Mouse (Mus musculus) kidney, adult 2 months (tissue): ENCODE measurements around the gene Wdr76. TPM values are rescaled to one million over a fixed set of nuclear protein-coding genes. Genes with fewer than 3 reads are reported as not detected.
A peak's percentile ranks its signal among the peaks of the same experiment; 100 is the strongest.
"Not testable (repeated sequence)": the region's sequence is repeated elsewhere in the genome, so short reads cannot be mapped to it uniquely, and the experiment has no call there.

Experiments
- DNase-seq: peaks from one replicate; pipeline ENCODE4 v3.0.0; 2021
- H3K27ac ChIP-seq: fragments of 200-500 bp; 2 replicates; pipeline ENCODE4 v1.5.1; 2012; ENCODE audit warnings: low read depth, low read length, control low read depth, inconsistent platforms; ENCODE audit not compliant: insufficient read depth
- H3K27me3 ChIP-seq: fragments of 200-500 bp; replicated peaks from 2 replicates; pipeline ENCODE4 v1.6.1; 2012; ENCODE audit warnings: mild to moderate bottlenecking, moderate library complexity, low read length, inconsistent platforms; ENCODE audit not compliant: control insufficient read depth, insufficient read depth
- H3K36me3 ChIP-seq: fragments of 200-500 bp; 2 replicates; pipeline ENCODE4 v1.6.1; 2012; ENCODE audit warnings: mild to moderate bottlenecking, moderate library complexity, low read length, inconsistent platforms; ENCODE audit not compliant: control insufficient read depth, insufficient read depth
- H3K4me1 ChIP-seq: fragments of 200-500 bp; 2 replicates; pipeline ENCODE4 v1.6.1; 2011; ENCODE audit warnings: low read length; ENCODE audit not compliant: control insufficient read depth, insufficient read depth
- H3K4me3 ChIP-seq: fragments of 200-500 bp; 2 replicates; pipeline ENCODE4 v1.5.1; 2011; ENCODE audit warnings: mild to moderate bottlenecking, low read depth, low read length, control low read depth; ENCODE audit not compliant: insufficient read depth
- CTCF ChIP-seq: fragments of 200-500 bp; conservative IDR thresholded peaks from 2 replicates; pipeline ENCODE4 v1.5.1; 2011; ENCODE audit warnings: low read depth, mild to moderate bottlenecking, control low read depth, low read length, moderate library complexity, mixed read lengths; ENCODE audit not compliant: insufficient read depth, insufficient read length
- POLR2A ChIP-seq: fragments of 200-500 bp; IDR thresholded peaks from one replicate; pipeline ENCODE4 v1.6.1; 2011; ENCODE audit warnings: low read depth, low read length, control low read depth
- WGBS: fragments of 180-500 bp; shearing (Covaris S2); methylation state at CpG from one replicate; pipeline ENCODE4 v1.1.7; 2018; 5-methylcytosine and 5-hydroxymethylcytosine counted together
- polyA plus RNA-seq: library from polyadenylated mRNA; depleted of rRNA; stranded (reverse); fragments of >200 nt; gene quantifications from 2 replicates; pipeline ENCODE4 v1.2.3, GENCODE M21; 2012

Gene Wdr76
- polyA plus RNA-seq, 1 experiment: 2.0 TPM

DNA sequence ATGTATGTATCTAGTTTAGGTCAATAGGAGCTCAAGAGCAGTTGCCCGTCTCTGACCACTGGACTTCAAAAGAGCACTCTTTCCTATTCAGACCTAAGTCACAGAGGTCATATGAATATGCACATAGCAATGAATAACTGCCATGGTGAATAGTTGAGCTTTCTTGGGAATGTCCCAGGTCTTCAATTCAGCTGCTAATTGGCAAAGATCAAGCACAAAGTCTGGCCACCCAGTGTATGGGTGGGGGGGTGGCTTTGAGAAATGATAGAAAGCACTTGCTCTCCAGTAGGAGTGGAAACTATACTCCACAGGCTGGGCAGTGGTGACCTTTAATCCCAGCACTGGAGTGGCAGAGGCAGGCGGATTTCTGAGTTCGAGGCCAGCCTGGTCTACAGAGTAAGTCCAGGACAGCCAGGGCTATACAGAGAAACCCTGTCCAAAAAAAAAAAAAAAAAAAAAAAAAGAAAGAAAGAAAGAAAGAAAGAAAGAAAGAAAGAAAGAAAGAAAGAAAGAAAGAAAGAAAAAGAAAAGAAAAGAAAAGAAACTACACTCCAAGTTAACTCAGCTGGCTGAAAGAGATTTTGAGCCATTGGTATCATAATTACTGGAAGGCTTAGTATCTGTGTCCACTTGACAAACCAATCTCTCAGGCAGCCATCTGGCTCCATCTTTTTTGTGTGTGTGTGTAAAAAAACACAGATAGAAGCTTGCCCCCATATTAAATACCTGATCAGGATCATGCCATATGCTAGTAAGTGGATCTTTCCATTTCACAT, 28.8 kb upstream of the Wdr76 start:
- WGBS: 96% methylated on average over 3 of the region's 3 CpGs
- DNase-seq: no peak
- Histone ChIP-seq H3K27me3 (no peaks in the 10 kb centered on the region), H3K4me3 (no peak overlapping the region), H3K27ac (no peak overlapping the region), H3K36me3 (no peaks in the 10 kb centered on the region), H3K4me1 (no peaks in the 10 kb centered on the region)
- TF ChIP-seq CTCF (no peak), POLR2A (no peak)

GRCm38 (mm10) chr2:121480498-121480897, 26.0 kb upstream of the Wdr76 start:
- Histone ChIP-seq H3K27ac (no peak overlapping the region), H3K27me3 (no peaks in the 10 kb centered on the region), H3K4me3 (no peak overlapping the region), H3K4me1 (no peaks in the 10 kb centered on the region), H3K36me3 (no peaks in the 10 kb centered on the region)
- 44% methylated on average over 3 of the region's 3 CpGs for WGBS
- no peak for TF ChIP-seq POLR2A
- TF ChIP-seq CTCF: peak; percentile 78
- DNase-seq: peak; percentile 42

DNA sequence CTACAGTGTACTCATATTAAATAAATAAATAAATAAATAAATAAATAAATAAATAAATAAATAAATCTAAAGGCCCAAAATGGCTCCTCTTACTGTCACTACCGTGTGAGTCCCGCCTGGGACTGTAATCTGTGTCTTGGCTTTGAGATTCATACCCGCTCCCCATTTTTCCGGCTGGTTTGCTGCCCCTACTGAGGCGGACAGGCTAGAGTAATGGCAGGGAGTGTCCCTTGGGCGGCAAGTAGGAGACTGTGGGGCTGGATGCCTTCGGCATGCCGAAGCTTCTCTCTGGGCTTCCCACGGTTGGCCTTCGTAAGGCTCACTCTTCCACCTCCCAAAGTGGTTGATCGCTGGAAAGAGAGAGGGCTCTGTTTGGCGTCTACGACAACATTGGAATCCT, 25.6 kb upstream of the Wdr76 start:
- not testable (repeated sequence) for H3K4me3 ChIP-seq, H3K36me3 ChIP-seq, H3K4me1 ChIP-seq, H3K27me3 ChIP-seq, DNase-seq, H3K27ac ChIP-seq
- WGBS: 82% methylated on average over 13 of the region's 13 CpGs

- Histone ChIP-seq H3K4me3 (no peak overlapping the region), H3K4me1 (no peaks in the 10 kb centered on the region), H3K27ac (no peak overlapping the region), H3K27me3 (no peaks in the 10 kb centered on the region), H3K36me3 (no peaks in the 10 kb centered on the region)
- DNase-seq: no peak
- TF ChIP-seq POLR2A: no peak
- TF ChIP-seq CTCF: no peak
- 48% methylated on average over 8 of the region's 8 CpGs for WGBS
These were observed 22.9 kb upstream of the Wdr76 start for GRCm38 (mm10) chr2:121483576-121483975.

- not testable (repeated sequence) for H3K4me3 ChIP-seq, H3K4me1 ChIP-seq, H3K27me3 ChIP-seq, H3K27ac ChIP-seq, H3K36me3 ChIP-seq, DNase-seq
- WGBS: 96% methylated on average over 2 of the region's 2 CpGs
These were observed 22.1 kb upstream of the Wdr76 start for GRCm38 (mm10) chr2:121484403-121484802.

DNA sequence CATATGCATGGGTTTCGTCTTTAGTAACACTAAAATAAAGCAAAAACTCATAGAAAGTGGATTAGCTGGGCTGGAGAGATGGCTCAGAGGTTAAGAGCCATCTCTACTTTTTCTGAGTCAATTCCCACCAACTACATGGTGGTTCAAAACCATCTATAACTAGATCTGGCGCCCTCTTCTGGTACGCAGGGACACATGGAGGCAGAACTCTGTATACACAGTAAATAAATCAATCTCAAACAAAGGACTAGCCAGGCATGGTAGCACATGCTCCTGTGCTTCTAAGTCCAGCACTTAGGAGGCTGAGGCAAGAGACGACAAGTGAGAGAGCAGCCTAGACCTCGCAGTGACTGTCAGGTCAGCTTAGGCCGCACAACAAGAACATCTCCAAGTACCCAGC, 5.0 kb upstream of the Wdr76 start:
- H3K4me3 ChIP-seq, H3K4me1 ChIP-seq, H3K27ac ChIP-seq, H3K36me3 ChIP-seq, H3K27me3 ChIP-seq, DNase-seq: not testable (repeated sequence)
- WGBS: 88% methylated on average over 3 of the region's 6 CpGs

DNA sequence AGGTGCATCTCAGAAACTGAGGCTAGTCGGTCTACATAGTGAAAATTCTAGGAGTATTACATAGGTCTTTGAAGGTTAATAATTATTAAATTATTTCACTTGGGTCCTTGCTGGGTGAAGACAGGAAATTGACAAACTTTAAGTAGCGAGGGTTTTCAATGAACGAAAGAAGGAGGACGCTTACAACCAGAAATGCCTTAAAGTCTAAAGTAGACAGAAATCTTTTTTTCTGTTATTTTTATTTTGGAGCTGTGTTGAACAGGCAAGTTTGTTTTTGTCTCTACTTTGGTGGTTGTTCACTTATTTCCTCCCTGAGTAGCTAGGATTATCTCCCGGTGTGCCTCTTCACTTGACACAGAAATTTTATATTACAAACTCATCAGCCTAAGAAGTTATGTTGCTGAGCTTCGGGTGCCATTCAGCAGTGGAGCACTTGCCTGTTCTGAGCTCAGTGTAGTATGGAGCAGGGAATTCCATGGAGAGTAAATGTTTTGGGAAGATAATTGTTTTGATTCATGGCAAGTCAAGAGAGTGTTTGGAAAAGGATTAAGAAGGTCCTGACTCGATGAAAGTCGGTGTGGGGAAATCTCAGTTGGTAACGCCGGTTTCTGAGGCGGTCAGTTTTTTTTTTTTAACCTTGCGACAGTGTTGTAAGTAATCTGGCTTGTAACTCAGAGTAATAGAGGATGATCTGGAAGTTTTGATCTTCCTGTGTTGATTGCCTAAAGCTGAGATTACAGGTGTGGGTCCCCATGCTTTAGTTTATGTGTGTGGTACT, 839 bp downstream of the Wdr76 start:
- H3K4me3 ChIP-seq: peak overlapping the region; percentile 7; the same call in 1 of the 2 replicates
- 5% methylated on average over 12 of the region's 12 CpGs for WGBS

More for the DNA sequence above, 839 bp downstream of the Wdr76 start:
- Histone ChIP-seq H3K27ac (no peak overlapping the region), H3K27me3 (no peaks in the 10 kb centered on the region), H3K4me1 (peaks cover 5% of the 10 kb centered on the region; the same call in 1 of the 2 replicates), H3K36me3 (no peaks in the 10 kb centered on the region)
- DNase-seq: no peak
- TF ChIP-seq CTCF (no peak), POLR2A (no peak)
